Mouse (Mus musculus): ENCODE measurements around the gene Eftud2. TPM values are rescaled to one million over a fixed set of nuclear protein-coding genes. Genes with fewer than 3 reads are reported as not detected.

The Eftud2 gene
- 72.5 and 83.8 TPM in 2 replicates for polyA plus RNA-seq (2012; rRNA removed)

GRCm38 (mm10) chr11:102880585-102881313 lies at the start of gene Eftud2, which contains the start of gene Ccdc103:
TSS of gene Eftud2 (minus strand) at chr11:102880985.
TSS of gene Ccdc103 (plus strand) at chr11:102881204.
- H3K27me3 ChIP-seq (ENCODE audit: control insufficient read depth, insufficient read depth, low read length): no peaks in the 10 kb centered on the region
- TF ChIP-seq CTCF (IDR thresholded peaks at IDR 0.05; ENCODE audit: control insufficient read depth, insufficient read depth, insufficient replicate concordance, low read depth, low read length) (no peak), POLR2A (IDR thresholded peaks at IDR 0.05; ENCODE audit: control insufficient read depth, low read depth, low read length) (peak; percentile 60; the same call in 1 of the 2 replicates)
- peak within 1 kb of the TSS; percentile 86 for H3K4me3 ChIP-seq (ENCODE audit: control insufficient read depth, low read depth, low read length)
- no peaks in the 10 kb centered on the region for H3K36me3 ChIP-seq (ENCODE audit: control insufficient read depth, insufficient read depth, low read length)
- H3K4me1 ChIP-seq (ENCODE audit: control insufficient read depth, insufficient read depth, low read length): peaks cover 3% of the 10 kb centered on the region
- peak within 1 kb of the TSS; percentile 92 for H3K27ac ChIP-seq (ENCODE audit: control insufficient read depth, insufficient read depth, low read depth, low read length)

GRCm38 (mm10) chr11:102925351-102925717 lies 44.5 kb upstream of the Eftud2 start:
- H3K36me3 ChIP-seq (ENCODE audit: control insufficient read depth, insufficient read depth, low read length): no peaks in the 10 kb centered on the region

GRCm38 (mm10) chr11:102924557-102925350 lies 44.0 kb upstream of the Eftud2 start, which contains the start of gene Kif18b:
TSS of gene Kif18b (minus strand) at chr11:102925124.
- H3K4me1 ChIP-seq (ENCODE audit: control insufficient read depth, insufficient read depth, low read length): peaks cover 3% of the 10 kb centered on the region; the same call in 1 of the 2 replicates
- H3K27ac ChIP-seq (ENCODE audit: control insufficient read depth, insufficient read depth, low read depth, low read length): peak within 1 kb of the TSS; percentile 85
- H3K4me3 ChIP-seq (ENCODE audit: control insufficient read depth, low read depth, low read length): peak within 1 kb of the TSS; percentile 89
- no peaks in the 10 kb centered on the region for H3K36me3 ChIP-seq (ENCODE audit: control insufficient read depth, insufficient read depth, low read length)
- TF ChIP-seq CTCF (IDR thresholded peaks at IDR 0.05; ENCODE audit: control insufficient read depth, insufficient read depth, insufficient replicate concordance, low read depth, low read length) (no peak), POLR2A (IDR thresholded peaks at IDR 0.05; ENCODE audit: control insufficient read depth, low read depth, low read length) (peak; percentile 33; the same call in 1 of the 2 replicates)
- H3K27me3 ChIP-seq (ENCODE audit: control insufficient read depth, insufficient read depth, low read length): no peaks in the 10 kb centered on the region

More at GRCm38 (mm10) chr11:102925351-102925717, 44.5 kb upstream of the Eftud2 start:
- peak overlapping the region; percentile 85 for H3K27ac ChIP-seq (ENCODE audit: control insufficient read depth, insufficient read depth, low read depth, low read length)
- peaks cover 3% of the 10 kb centered on the region; the same call in 1 of the 2 replicates for H3K4me1 ChIP-seq (ENCODE audit: control insufficient read depth, insufficient read depth, low read length)
- no peaks in the 10 kb centered on the region for H3K27me3 ChIP-seq (ENCODE audit: control insufficient read depth, insufficient read depth, low read length)
- TF ChIP-seq POLR2A (IDR thresholded peaks at IDR 0.05; ENCODE audit: control insufficient read depth, low read depth, low read length) (no peak; the same call in 1 of the 2 replicates), CTCF (IDR thresholded peaks at IDR 0.05; ENCODE audit: control insufficient read depth, insufficient read depth, insufficient replicate concordance, low read depth, low read length) (0 out of 2 replicates have a peak, but pooled peaks have one; percentile 7)
- H3K4me3 ChIP-seq (ENCODE audit: control insufficient read depth, low read depth, low read length): peak overlapping the region; percentile 89

- Histone ChIP-seq H3K27me3 (ENCODE audit: control insufficient read depth, insufficient read depth, low read length) (no peaks in the 10 kb centered on the region), H3K36me3 (ENCODE audit: control insufficient read depth, insufficient read depth, low read length) (no peaks in the 10 kb centered on the region), H3K4me1 (ENCODE audit: control insufficient read depth, insufficient read depth, low read length) (peaks cover 3% of the 10 kb centered on the region; the same call in 1 of the 2 replicates), H3K27ac (ENCODE audit: control insufficient read depth, insufficient read depth, low read depth, low read length) (no peak overlapping the region), H3K4me3 (ENCODE audit: control insufficient read depth, low read depth, low read length) (no peak overlapping the region)
- no peak for TF ChIP-seq POLR2A (IDR thresholded peaks at IDR 0.05; ENCODE audit: control insufficient read depth, low read depth, low read length)
- TF ChIP-seq CTCF (IDR thresholded peaks at IDR 0.05; ENCODE audit: control insufficient read depth, insufficient read depth, insufficient replicate concordance, low read depth, low read length): no peak
These were observed 40.7 kb upstream of the Eftud2 start for GRCm38 (mm10) chr11:102921491-102921890.

GRCm38 (mm10) chr11:102918077-102918476 lies 37.3 kb upstream of the Eftud2 start:
- H3K4me1 ChIP-seq (ENCODE audit: control insufficient read depth, insufficient read depth, low read length): no peaks in the 10 kb centered on the region
- H3K27me3 ChIP-seq (ENCODE audit: control insufficient read depth, insufficient read depth, low read length): no peaks in the 10 kb centered on the region
- no peak overlapping the region for H3K27ac ChIP-seq (ENCODE audit: control insufficient read depth, insufficient read depth, low read depth, low read length)
- H3K36me3 ChIP-seq (ENCODE audit: control insufficient read depth, insufficient read depth, low read length): no peaks in the 10 kb centered on the region; the same call in 1 of the 2 replicates
- TF ChIP-seq POLR2A (IDR thresholded peaks at IDR 0.05; ENCODE audit: control insufficient read depth, low read depth, low read length) (no peak), CTCF (IDR thresholded peaks at IDR 0.05; ENCODE audit: control insufficient read depth, insufficient read depth, insufficient replicate concordance, low read depth, low read length) (no peak)
- no peak overlapping the region for H3K4me3 ChIP-seq (ENCODE audit: control insufficient read depth, low read depth, low read length)

GRCm38 (mm10) chr11:102915380-102915779 lies 34.6 kb upstream of the Eftud2 start:
- TF ChIP-seq CTCF (IDR thresholded peaks at IDR 0.05; ENCODE audit: control insufficient read depth, insufficient read depth, insufficient replicate concordance, low read depth, low read length) (no peak), POLR2A (IDR thresholded peaks at IDR 0.05; ENCODE audit: control insufficient read depth, low read depth, low read length) (no peak)
- H3K27ac ChIP-seq (ENCODE audit: control insufficient read depth, insufficient read depth, low read depth, low read length): no peak overlapping the region
- no peaks in the 10 kb centered on the region; the same call in 1 of the 2 replicates for H3K36me3 ChIP-seq (ENCODE audit: control insufficient read depth, insufficient read depth, low read length)
- H3K27me3 ChIP-seq (ENCODE audit: control insufficient read depth, insufficient read depth, low read length): no peaks in the 10 kb centered on the region
- no peaks in the 10 kb centered on the region for H3K4me1 ChIP-seq (ENCODE audit: control insufficient read depth, insufficient read depth, low read length)
- no peak overlapping the region for H3K4me3 ChIP-seq (ENCODE audit: control insufficient read depth, low read depth, low read length)

- Histone ChIP-seq H3K27me3 (ENCODE audit: control insufficient read depth, insufficient read depth, low read length) (no peaks in the 10 kb centered on the region), H3K27ac (ENCODE audit: control insufficient read depth, insufficient read depth, low read depth, low read length) (no peak overlapping the region), H3K4me1 (ENCODE audit: control insufficient read depth, insufficient read depth, low read length) (no peaks in the 10 kb centered on the region), H3K36me3 (ENCODE audit: control insufficient read depth, insufficient read depth, low read length) (peaks cover 3% of the 10 kb centered on the region), H3K4me3 (ENCODE audit: control insufficient read depth, low read depth, low read length) (no peak overlapping the region)
- TF ChIP-seq CTCF (IDR thresholded peaks at IDR 0.05; ENCODE audit: control insufficient read depth, insufficient read depth, insufficient replicate concordance, low read depth, low read length) (no peak), POLR2A (IDR thresholded peaks at IDR 0.05; ENCODE audit: control insufficient read depth, low read depth, low read length) (no peak)
These were observed 30.6 kb upstream of the Eftud2 start for GRCm38 (mm10) chr11:102911376-102911775.
